ENCODE assay signal across 17 mouse cellular contexts in the genomic region with DNA sequence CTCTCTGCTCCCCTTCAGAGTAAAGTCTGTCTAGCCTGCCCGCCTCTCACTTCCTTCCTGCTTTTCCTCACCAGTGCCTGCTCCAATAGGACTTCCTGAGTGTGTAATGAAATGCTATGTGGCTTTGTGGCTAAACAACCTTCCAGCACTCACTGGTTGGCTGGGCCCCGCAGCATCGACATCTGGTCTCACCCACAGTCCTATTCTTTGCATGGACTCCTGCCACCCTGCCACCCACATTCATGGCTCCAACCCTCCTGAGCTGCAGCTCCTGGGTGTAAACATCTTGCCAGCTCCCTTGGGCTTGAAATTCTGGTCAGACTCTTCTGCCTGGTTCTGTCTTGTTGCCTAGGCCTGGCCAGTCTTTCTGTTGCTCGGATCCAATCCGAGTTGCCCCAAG. TPM values are rescaled to one million over a fixed set of nuclear protein-coding genes. Genes with fewer than 3 reads are reported as not detected.
DNase-seq lines count a peak whose midpoint lies in the region; ATAC-seq and TF ChIP-seq lines count a peak whose summit lies in the region.
"Had no signal": no experiment of that assay in that cellular context is flagged by ENCODE, and none has a peak within 500 bp of the region (broad histone marks: within the 10 kb centered on the region; RNA-seq: fewer than 3 reads in every experiment).

No protein-coding gene starts in this region.

- no peak overlapping the region for H3K27ac ChIP-seq in heart, embryonic 10.5 days
- no peak overlapping the region for H3K27ac ChIP-seq in heart, adult 2 months
- H3K27ac ChIP-seq in limb, embryonic 10.5 days = no peak overlapping the region
- H3K27ac ChIP-seq: hindbrain, embryonic 10.5 days; liver, embryonic 12.5 days; midbrain, embryonic 10.5 days; neural tube, embryonic 12.5 days had no signal

- no peak for TF ChIP-seq POLR2A in heart, adult 2 months (IDR thresholded peaks at IDR 0.05; ENCODE audit: insufficient read depth, low read depth, low read length)
- no peak for TF ChIP-seq POLR2A in myocyte (IDR thresholded peaks at IDR 0.05; ENCODE audit: insufficient read length, low read depth)

- H3K4me3 ChIP-seq in heart, embryonic 10.5 days = no peak overlapping the region
- H3K4me3 ChIP-seq in heart, adult 2 months = no peak overlapping the region
- H3K4me3 ChIP-seq in myocyte = no peak overlapping the region
- no peak overlapping the region for H3K4me3 ChIP-seq in limb, embryonic 10.5 days
- H3K4me3 ChIP-seq: hindbrain, embryonic 10.5 days; liver, embryonic 12.5 days; midbrain, embryonic 10.5 days; neural tube, embryonic 12.5 days had no signal

- H3K4me2 ChIP-seq in myocyte (ENCODE audit: low read depth) = no peak overlapping the region
- H3K4me2 ChIP-seq: liver, embryonic 12.5 days; neural tube, embryonic 12.5 days had no signal

- H3K27me3 ChIP-seq in heart, embryonic 10.5 days (ENCODE audit: insufficient read depth, poor library complexity, severe bottlenecking) = peaks cover 4% of the 10 kb centered on the region; the same call in 1 of the 2 replicates
- H3K27me3 ChIP-seq in heart, adult 2 months (ENCODE audit: control insufficient read depth, insufficient read depth, low read length) = no peaks in the 10 kb centered on the region
- peaks cover 5% of the 10 kb centered on the region for H3K27me3 ChIP-seq in myocyte (ENCODE audit: control insufficient read depth, insufficient read depth, insufficient read length)
- no peaks in the 10 kb centered on the region for H3K27me3 ChIP-seq in limb, embryonic 10.5 days (ENCODE audit: low read depth, poor library complexity, severe bottlenecking)
- H3K27me3 ChIP-seq: liver, embryonic 12.5 days; neural tube, embryonic 12.5 days had no signal

- H3K4me1 ChIP-seq in heart, embryonic 10.5 days = 0 out of 2 replicates have a peak, but pooled peaks cover 4% of the 10 kb centered on the region
- H3K4me1 ChIP-seq in heart, adult 2 months (ENCODE audit: control insufficient read depth, insufficient read depth, low read length) = no peaks in the 10 kb centered on the region
- no peaks in the 10 kb centered on the region; the same call in 1 of the 2 replicates for H3K4me1 ChIP-seq in limb, embryonic 10.5 days
- H3K4me1 ChIP-seq: hindbrain, embryonic 10.5 days; liver, embryonic 12.5 days; neural tube, embryonic 12.5 days had no signal

- H3K36me3 ChIP-seq in heart, embryonic 10.5 days = no peaks in the 10 kb centered on the region
- no peaks in the 10 kb centered on the region for H3K36me3 ChIP-seq in heart, adult 2 months (ENCODE audit: control insufficient read depth, insufficient read depth, low read length)
- H3K36me3 ChIP-seq in myocyte (ENCODE audit: control insufficient read depth, insufficient read depth) = no peaks in the 10 kb centered on the region
- no peaks in the 10 kb centered on the region for H3K36me3 ChIP-seq in limb, embryonic 10.5 days
- H3K36me3 ChIP-seq: hindbrain, embryonic 10.5 days; liver, embryonic 12.5 days; midbrain, embryonic 10.5 days; neural tube, embryonic 12.5 days had no signal

- no peaks in the 10 kb centered on the region for H3K9me3 ChIP-seq in heart, embryonic 10.5 days
- H3K9me3 ChIP-seq in limb, embryonic 10.5 days (replicated peaks) = no peaks in the 10 kb centered on the region
- H3K9me3 ChIP-seq: hindbrain, embryonic 10.5 days; liver, embryonic 12.5 days; midbrain, embryonic 10.5 days; neural tube, embryonic 12.5 days had no signal

- intact Hi-C loops in heart, adult 2 months (cut with DNase I) = no loop called here

- WGBS in heart, embryonic 10.5 days = 75% methylated on average over 5 of the region's 5 CpGs
- 51% methylated on average over 5 of the region's 5 CpGs for WGBS in heart, adult 2 months
- 85% methylated on average over 5 of the region's 5 CpGs for WGBS in limb, embryonic 10.5 days

- H3K9ac ChIP-seq in heart, adult 2 months (ENCODE audit: low read depth, low read length) = no peak overlapping the region
- H3K9ac ChIP-seq: liver, embryonic 12.5 days; neural tube, embryonic 12.5 days had no signal

- peak; percentile 73 for DNase-seq in heart, embryonic 10.5 days (ENCODE audit: low spot score)
- no peak for DNase-seq in heart, adult 2 months
- DNase-seq in layer of hippocampus, postnatal 14 days (ENCODE audit: low spot score in 2 of 2) = peak; percentile 61 to 81
- DNase-seq in limb, embryonic 10.5 days (ENCODE audit: low spot score) = no peak
- no peak for DNase-seq in spleen, adult 12 weeks (ENCODE audit: low spot score)
- DNase-seq: B cell, adult 2 months; cerebellum, adult 11-12 months; gastrocnemius, postnatal 10 days; kidney, adult 9 months; thymus, postnatal 25 days had no signal

- no peak for TF ChIP-seq CTCF in heart, adult 2 months (IDR thresholded peaks at IDR 0.05)

- peak; percentile 95 for ATAC-seq in frontal cortex, adult (ENCODE audit: low TSS enrichment)
- no peak for ATAC-seq in erythroid progenitor cell, adult 5-6 weeks (replicated peaks; ENCODE audit: low FRiP score, poor library complexity, severe bottlenecking)
- ATAC-seq: liver, embryonic 12.5 days had no signal

- no peaks in the 10 kb centered on the region for H3K79me2 ChIP-seq in heart, adult 2 months (replicated peaks; ENCODE audit: control insufficient read depth, insufficient read depth, low read length)
- H3K79me2 ChIP-seq in myocyte (ENCODE audit: control insufficient read depth, insufficient read depth) = no peaks in the 10 kb centered on the region

- H3ac ChIP-seq in myocyte (ENCODE audit: control insufficient read depth, insufficient read length) = no peak overlapping the region

- TF ChIP-seq EP300 in heart, adult 2 months (IDR thresholded peaks at IDR 0.05; ENCODE audit: insufficient read depth, low read depth, low read length) = no peak

TF ChIP-seq in myocyte, 11 proteins besides CTCF, POLR2A, EP300 and RAD21:
- TF ChIP-seq MYOD1 (IDR thresholded peaks at IDR 0.05; ENCODE audit: control insufficient read depth in 1 of 3, insufficient read length in 2 of 3, low read depth in 2 of 3) (peak in 2 of 3 experiments; percentile 73 to 84), USF1 (IDR thresholded peaks at IDR 0.05; ENCODE audit: low read depth) (no peak), TCF12 (IDR thresholded peaks at IDR 0.05; ENCODE audit: insufficient read depth, poor library complexity, severe bottlenecking) (no peak), SRF (IDR thresholded peaks at IDR 0.05; ENCODE audit: control insufficient read depth, insufficient read length, low read depth) (no peak), E2F4 (IDR thresholded peaks at IDR 0.05; ENCODE audit: insufficient read depth) (no peak), MAX (IDR thresholded peaks at IDR 0.05; ENCODE audit: low read depth) (no peak), MYOG (IDR thresholded peaks at IDR 0.05; ENCODE audit: control insufficient read depth in 1 of 3, insufficient read depth in 1 of 3, insufficient read length in 2 of 3, low read depth in 2 of 3) (peak in 2 of 3 experiments; percentile 74 to 79), CEBPB (IDR thresholded peaks at IDR 0.05; ENCODE audit: insufficient read depth, poor library complexity, severe bottlenecking) (no peak), REST (IDR thresholded peaks at IDR 0.05; ENCODE audit: insufficient read depth, insufficient read length) (no peak), POLR2AphosphoS2 (IDR thresholded peaks at IDR 0.05; ENCODE audit: insufficient read length, low read depth) (no peak)
TF ChIP-seq in myocyte: peak in this region for 2.

RNA-seq across cellular contexts. Expression of a gene that starts 15.6 kb away (rescaled TPM):
- polyA plus RNA-seq in heart, embryonic 10.5 days (2016; fragmentation: Nextera tagmentation; extraction: Ambion mirVana) = 65.1 and 100 TPM in 2 replicates
- 10 to 100 TPM; 23.9 to 25.9 TPM for total RNA-seq in heart, adult 2 months (2021)
- polyA plus RNA-seq in heart, adult 2 months (2012; rRNA removed) = 25.2 and 30.0 TPM in 2 replicates
- 100 to 1,000 TPM; 151 to 155 TPM for total RNA-seq in layer of hippocampus, postnatal 14 days (2021)
- polyA plus RNA-seq in myocyte (2012; fragmentation: generic; extraction: Trizol) = 5.8 TPM
- 33.3 and 35.1 TPM in 2 replicates for polyA plus RNA-seq in limb, embryonic 10.5 days (2016; fragmentation: Nextera tagmentation; extraction: Ambion mirVana)
- total RNA-seq in erythroid progenitor cell, adult 5-6 weeks (2015; ENCODE audit: low replicate concordance) = 2.5 and 7.5 TPM in 2 replicates
- total RNA-seq in erythroid progenitor cell, adult 5-6 weeks (2017; ENCODE audit: low replicate concordance) = 1.7 and 5.9 TPM in 2 replicates

Comparison
In these comparisons a context has a peak if more than half of its experiments do, and no peak if none do; other contexts are left out.
1. DNase-seq: peak in heart, embryonic 10.5 days (single experiment) and layer of hippocampus, postnatal 14 days (2 of 2); none in heart, adult 2 months (0 of 2), limb, embryonic 10.5 days (single experiment) and spleen, adult 12 weeks (single experiment).